Comparison of ENCODE assay signal across 25 mouse cellular contexts in the genomic region with DNA sequence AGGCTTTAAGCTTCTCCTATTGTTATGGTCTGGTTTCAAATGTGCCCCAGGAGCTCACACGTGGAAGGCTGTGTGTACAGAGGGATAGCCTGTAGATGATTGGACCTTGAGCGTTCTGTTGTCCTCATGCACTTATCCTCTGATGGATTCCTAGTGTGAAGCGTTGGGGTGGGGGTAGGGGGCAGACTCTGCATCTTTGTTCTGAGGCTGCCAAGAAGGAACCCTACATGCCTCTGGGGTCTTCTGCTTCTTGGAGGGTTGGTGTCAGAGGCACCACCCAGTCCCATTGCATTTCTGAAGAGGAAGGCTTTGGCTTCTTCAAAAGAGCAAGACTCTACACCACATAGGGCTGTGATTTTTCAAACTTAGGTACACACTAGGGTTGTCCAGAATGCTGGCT. TPM values are rescaled to one million over a fixed set of nuclear protein-coding genes. Genes with fewer than 3 reads are reported as not detected.
"Had no signal": no experiment of that assay in that cellular context is flagged by ENCODE, and none has a peak within 500 bp of the region (broad histone marks: within the 10 kb centered on the region; RNA-seq: fewer than 3 reads in every experiment).

No protein-coding gene starts in this region.

- H3K4me1 ChIP-seq: lung, embryonic 15.5 days; megakaryocyte, embryonic 14.5 days; midbrain, embryonic 13.5 days; midbrain, embryonic 15.5 days; neural tube, embryonic 12.5 days; stomach, embryonic 15.5 days had no signal

- H3K27me3 ChIP-seq: lung, embryonic 15.5 days; midbrain, embryonic 13.5 days; midbrain, embryonic 15.5 days; neural tube, embryonic 12.5 days had no signal

- H3K27ac ChIP-seq: lung, embryonic 15.5 days; macrophage; midbrain, embryonic 13.5 days; midbrain, embryonic 15.5 days; neural tube, embryonic 12.5 days; stomach, embryonic 15.5 days; stomach, postnatal 0 days had no signal

- DNase-seq: lung, adult 2 months; lung, postnatal 14 days; lung, postnatal 36 days; right cerebral cortex, postnatal 14 days; thymus, adult 2 months; thymus, postnatal 25 days; thymus, postnatal 4 days had no signal

- H3K9me3 ChIP-seq: lung, embryonic 15.5 days; midbrain, embryonic 13.5 days; midbrain, embryonic 15.5 days; neural tube, embryonic 12.5 days; stomach, embryonic 15.5 days had no signal

- H3K36me3 ChIP-seq: lung, embryonic 15.5 days; midbrain, embryonic 13.5 days; midbrain, embryonic 15.5 days; neural tube, embryonic 12.5 days; stomach, embryonic 15.5 days had no signal

- H3K4me3 ChIP-seq: lung, embryonic 15.5 days; megakaryocyte, embryonic 14.5 days; midbrain, embryonic 13.5 days; midbrain, embryonic 15.5 days; neural tube, embryonic 12.5 days; stomach, embryonic 15.5 days had no signal

RNA-seq across cellular contexts. Expression of a gene that starts 13.1 kb away (rescaled TPM):
- total RNA-seq: megakaryocyte progenitor cell, adult 5-6 weeks; midbrain, postnatal 0 days; monocyte, adult 5-6 weeks; neutrophil, adult 5-6 weeks had no signal
- polyA plus RNA-seq: lung, adult 2 months; lung, embryonic 15.5 days; lung, postnatal 0 days; macrophage; midbrain, embryonic 11.5 days; midbrain, embryonic 13.5 days; midbrain, embryonic 15.5 days; midbrain, postnatal 0 days; neural tube, embryonic 12.5 days; neural tube, embryonic 14.5 days; spleen, adult 2 months; stomach, postnatal 0 days; testis, adult 2 months; thymus, adult 2 months; urinary bladder, adult 2 months had no signal

RNA-seq across cellular contexts. Expression of a gene that starts 28.4 kb away (rescaled TPM):
- total RNA-seq: monocyte, adult 5-6 weeks; neutrophil, adult 5-6 weeks had no signal
